Mouse (Mus musculus): Measurements from ENCODE around the gene Lrrc8d. TPM values are rescaled to one million over a fixed set of nuclear protein-coding genes. Genes with fewer than 3 reads are reported as not detected.

The Lrrc8d gene
- polyA plus RNA-seq, 1 experiment from 2014 or later, result 39.3 TPM

- H3K9me3 ChIP-seq, result no peaks in the 10 kb centered on the region
- peak overlapping the region; percentile 99 for H3K9ac ChIP-seq
- H3K4me3 ChIP-seq, result peak overlapping the region; percentile 98
- H3K4me1 ChIP-seq, result peaks cover 28% of the 10 kb centered on the region
- 1% methylated on average over 46 of the region's 46 CpGs for WGBS
- peak overlapping the region; percentile 69 for H3K4me2 ChIP-seq (replicated peaks)
- peak; percentile 57 for ATAC-seq (ENCODE audit: low FRiP score, low read depth)
- H3K27ac ChIP-seq, result peak overlapping the region; percentile 59; the same call in 1 of the 2 replicates
- H3K36me3 ChIP-seq, result peaks cover 5% of the 10 kb centered on the region; the same call in 1 of the 2 replicates
- no peaks in the 10 kb centered on the region for H3K27me3 ChIP-seq (replicated peaks)
Measured at GRCm38 (mm10) chr5:105876925-105877774, 177.4 kb downstream of the Lrrc8d start.

Other genes with a start within 250 kb of the Lrrc8d start
- gene Lrrc8c, start 180.6 kb upstream of the Lrrc8d start, polyA plus RNA-seq (2016; fragmentation: Nextera tagmentation; extraction: Ambion mirVana), result 8.6 and 10.9 TPM in 2 replicates
- gene Zfp326, start 176.6 kb downstream of the Lrrc8d start, polyA plus RNA-seq (2016; fragmentation: Nextera tagmentation; extraction: Ambion mirVana), result 55.5 and 64.5 TPM in 2 replicates

Data from neural tube, embryonic 12.5 days (tissue).